Mouse (Mus musculus) midbrain, embryonic 10.5 days (tissue): ENCODE measurements at regions not wholly inside any gene's neighbourhood (a gene's known extent, or its start where the extent isn't known, plus 50 kb on each side); places are given as distances from the start of the nearest gene placed in this dataset.

Source experiments
- DNase-seq: peaks from one replicate; pipeline ENCODE4 v3.0.0-alpha.2; 2017; ENCODE audit warnings: low spot score
- H3K27ac ChIP-seq: fragments of 300-500 bp; sonication (generic); replicated peaks from 2 replicates; pipeline ENCODE4 v1.5.1; 2016; ENCODE audit warnings: mild to moderate bottlenecking
- H3K27me3 ChIP-seq: fragments of 300-500 bp; sonication (generic); 2 replicates; pipeline ENCODE4 v1.6.1; 2016; ENCODE audit warnings: low read depth, mild to moderate bottlenecking; ENCODE audit not compliant: poor library complexity, severe bottlenecking
- H3K36me3 ChIP-seq: fragments of 300-500 bp; sonication (generic); 2 replicates; pipeline ENCODE4 v1.6.1; 2016; ENCODE audit warnings: mild to moderate bottlenecking, moderate library complexity
- H3K4me1 ChIP-seq: fragments of 300-500 bp; sonication (generic); 2 replicates; pipeline ENCODE4 v1.6.1; 2016
- H3K4me3 ChIP-seq: fragments of 300-500 bp; sonication (generic); 2 replicates; pipeline ENCODE4 v1.5.1; 2016; ENCODE audit warnings: mild to moderate bottlenecking, moderate library complexity
- H3K9me3 ChIP-seq: fragments of 300-500 bp; sonication (generic); replicated peaks from 2 replicates; pipeline ENCODE4 v1.6.1; 2016; ENCODE audit warnings: mild to moderate bottlenecking
- WGBS: fragments of 180-500 bp; shearing (Covaris S2); methylation state at CpG from one replicate; pipeline ENCODE4 v1.1.7; 2016; 5-methylcytosine and 5-hydroxymethylcytosine counted together

DNA sequence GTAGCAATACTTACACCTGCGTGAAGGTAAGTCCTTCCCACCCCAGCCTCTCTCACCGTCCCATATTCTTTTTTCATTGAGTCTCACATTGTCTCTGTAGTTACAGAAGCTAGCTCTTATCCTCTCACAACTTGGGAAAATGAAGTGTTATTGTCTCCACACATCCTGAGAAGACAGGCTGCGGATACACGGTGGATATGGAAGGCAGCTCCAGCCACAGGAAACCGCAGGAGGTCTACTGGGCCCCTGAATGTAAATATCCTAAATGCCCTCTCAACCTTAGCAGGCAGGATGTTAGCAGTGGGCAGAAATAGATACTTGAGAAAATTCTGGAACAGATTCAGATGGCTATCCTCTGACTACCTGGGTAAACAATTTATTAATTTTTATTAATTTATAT is 73.8 kb upstream of the Zfp703 start:
- H3K27ac ChIP-seq, result no peak overlapping the region
- no peaks in the 10 kb centered on the region for H3K9me3 ChIP-seq
- 74% methylated on average over 5 of the region's 5 CpGs for WGBS
- no peaks in the 10 kb centered on the region for H3K27me3 ChIP-seq
- H3K36me3 ChIP-seq, result no peaks in the 10 kb centered on the region
- DNase-seq, result no peak
- H3K4me3 ChIP-seq, result no peak overlapping the region
- H3K4me1 ChIP-seq, result no peaks in the 10 kb centered on the region

DNA sequence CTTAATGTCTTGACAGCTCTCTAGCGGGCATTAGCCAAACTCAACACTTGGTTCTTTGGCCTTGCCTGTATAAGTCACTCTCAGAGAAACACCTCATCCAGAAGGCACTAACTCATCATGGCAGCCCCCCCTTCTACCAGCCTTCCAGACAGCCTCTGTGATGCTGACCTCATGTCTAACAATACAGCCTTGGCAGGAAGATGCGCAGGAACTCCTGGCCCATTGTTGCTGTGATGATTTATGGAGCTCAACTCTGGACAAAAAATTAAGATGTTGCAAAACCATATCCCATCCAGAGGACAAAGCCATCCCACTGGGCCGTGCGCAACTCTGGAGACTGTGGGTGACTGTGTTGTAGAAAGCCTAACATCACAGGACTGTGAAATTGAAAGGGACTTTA is 70.9 kb upstream of the Zfp703 start:
- Histone ChIP-seq H3K36me3 (no peaks in the 10 kb centered on the region), H3K9me3 (no peaks in the 10 kb centered on the region), H3K27me3 (no peaks in the 10 kb centered on the region), H3K27ac (no peak overlapping the region), H3K4me3 (no peak overlapping the region), H3K4me1 (no peaks in the 10 kb centered on the region)
- WGBS, result 94% methylated on average over 4 of the region's 4 CpGs
- DNase-seq, result no peak

DNA sequence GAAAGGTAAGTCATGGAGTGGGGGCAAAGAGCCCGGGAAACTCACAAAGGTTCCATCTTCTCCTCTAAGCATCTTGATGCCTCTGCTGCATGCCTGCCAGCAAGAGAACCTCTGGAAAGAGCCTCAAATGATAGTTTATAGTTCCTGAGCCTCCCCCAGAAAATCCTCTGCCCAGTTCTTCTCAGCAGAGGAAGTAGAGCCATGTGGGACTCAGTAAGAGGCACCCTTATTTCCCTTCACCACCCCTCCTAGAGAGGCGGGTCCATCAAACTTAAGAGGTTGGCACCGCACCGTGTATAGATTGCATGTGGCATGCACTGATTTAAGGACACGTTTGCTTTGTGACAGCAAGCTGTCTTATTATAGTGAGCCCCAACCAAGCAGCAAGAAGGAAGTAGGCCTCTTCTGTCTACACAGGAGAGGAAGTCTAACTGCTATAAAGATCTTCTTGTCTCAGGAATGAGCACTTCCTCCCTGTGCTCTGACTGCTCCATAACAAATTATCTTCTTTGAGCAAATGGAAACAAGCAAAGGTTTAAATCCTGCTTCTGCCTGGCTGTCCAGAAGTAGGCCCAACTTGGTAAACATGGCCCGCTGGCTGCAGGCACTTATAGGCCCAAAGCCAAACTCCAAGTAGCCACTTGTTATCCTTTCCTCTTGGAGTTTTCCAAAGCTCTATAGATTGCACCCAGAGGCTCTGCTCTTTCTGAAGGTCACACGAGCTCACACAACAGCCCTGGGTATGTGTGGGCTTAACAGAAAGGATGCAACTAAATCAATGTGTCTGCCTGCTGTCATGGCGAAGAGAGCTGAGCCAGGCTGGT is 69.6 kb upstream of the Zfp703 start:
- no peaks in the 10 kb centered on the region for H3K27me3 ChIP-seq
- no peak overlapping the region for H3K4me3 ChIP-seq
- WGBS, result 87% methylated on average over 8 of the region's 8 CpGs
- H3K9me3 ChIP-seq, result no peaks in the 10 kb centered on the region
- no peaks in the 10 kb centered on the region for H3K36me3 ChIP-seq
- no peak overlapping the region for H3K27ac ChIP-seq
- no peak for DNase-seq
- H3K4me1 ChIP-seq, result no peaks in the 10 kb centered on the region

DNA sequence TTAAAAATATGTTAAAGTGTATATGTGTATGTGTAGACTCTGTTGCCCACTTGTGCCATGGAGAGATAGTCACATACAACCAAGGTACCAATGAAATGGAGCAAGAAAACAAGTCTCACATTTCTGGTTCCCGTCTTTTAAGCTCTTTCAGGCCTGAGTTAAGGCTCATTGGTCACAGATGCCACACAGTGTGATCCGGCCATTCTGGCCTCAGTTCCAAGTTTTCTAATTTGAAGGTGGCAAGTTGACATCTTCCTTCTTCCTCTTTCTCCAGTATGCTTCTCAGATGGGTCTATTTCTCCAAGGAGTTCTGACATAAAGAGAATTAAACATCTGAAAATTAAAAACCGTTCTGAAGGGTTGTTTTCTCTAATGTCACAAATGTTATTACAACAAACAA is 66.9 kb upstream of the Zfp703 start:
- no peaks in the 10 kb centered on the region for H3K27me3 ChIP-seq
- H3K4me3 ChIP-seq, result no peak overlapping the region
- H3K27ac ChIP-seq, result no peak overlapping the region
- H3K9me3 ChIP-seq, result no peaks in the 10 kb centered on the region
- no peaks in the 10 kb centered on the region for H3K36me3 ChIP-seq
- WGBS, result 82% methylated on average over 3 of the region's 3 CpGs
- H3K4me1 ChIP-seq, result no peaks in the 10 kb centered on the region
- no peak for DNase-seq

DNA sequence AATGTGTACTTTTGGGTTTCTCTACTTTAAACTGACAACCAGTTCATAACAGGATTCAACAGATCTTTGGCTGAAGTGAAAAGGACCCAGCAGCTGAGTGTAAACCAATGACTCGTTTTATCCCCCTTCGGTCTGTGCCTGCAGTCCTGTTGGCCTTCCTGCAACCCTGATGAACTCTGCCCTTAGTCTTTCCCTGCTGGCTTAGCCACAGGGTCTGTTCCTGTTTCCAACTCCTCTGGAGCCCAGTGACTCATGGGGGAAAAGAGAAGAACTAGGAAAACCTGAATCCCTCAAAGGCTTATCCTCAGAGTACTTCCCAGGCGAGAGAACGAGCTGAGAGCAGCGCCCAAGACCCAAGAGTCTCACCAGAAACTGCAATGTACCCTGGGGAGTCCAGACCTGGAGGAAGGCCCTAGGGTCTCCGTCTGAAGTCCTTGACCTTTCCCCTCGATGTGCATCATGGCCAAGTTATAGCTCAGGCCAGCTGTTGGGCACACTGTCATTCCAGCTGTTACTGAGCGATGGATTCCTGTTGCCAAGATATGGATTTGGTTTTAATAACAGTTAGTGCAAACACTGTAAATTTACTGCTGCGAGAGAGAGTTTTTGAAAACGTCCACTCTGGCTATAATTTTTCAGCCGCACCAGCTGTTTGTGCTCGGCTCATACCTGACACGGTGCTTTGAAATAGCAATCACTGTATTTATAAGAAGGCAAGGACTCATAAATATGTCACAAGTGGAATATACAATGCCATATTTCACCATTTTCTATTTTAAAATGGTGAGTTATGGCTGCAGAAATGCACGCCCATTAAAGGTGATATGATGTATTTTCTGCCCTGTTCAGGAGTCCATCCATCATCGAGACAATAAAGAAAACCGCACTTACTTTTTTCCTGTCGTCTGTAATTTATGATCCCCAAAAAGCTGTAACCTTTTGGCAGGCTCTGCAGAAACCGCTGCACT is 63.3 kb upstream of the Zfp703 start:
- Histone ChIP-seq H3K27ac (no peak overlapping the region), H3K36me3 (no peaks in the 10 kb centered on the region), H3K4me3 (no peak overlapping the region), H3K9me3 (no peaks in the 10 kb centered on the region), H3K27me3 (no peaks in the 10 kb centered on the region), H3K4me1 (peaks cover 2% of the 10 kb centered on the region; the same call in 1 of the 2 replicates)
- no peak for DNase-seq
- WGBS, result 88% methylated on average over 18 of the region's 18 CpGs

DNA sequence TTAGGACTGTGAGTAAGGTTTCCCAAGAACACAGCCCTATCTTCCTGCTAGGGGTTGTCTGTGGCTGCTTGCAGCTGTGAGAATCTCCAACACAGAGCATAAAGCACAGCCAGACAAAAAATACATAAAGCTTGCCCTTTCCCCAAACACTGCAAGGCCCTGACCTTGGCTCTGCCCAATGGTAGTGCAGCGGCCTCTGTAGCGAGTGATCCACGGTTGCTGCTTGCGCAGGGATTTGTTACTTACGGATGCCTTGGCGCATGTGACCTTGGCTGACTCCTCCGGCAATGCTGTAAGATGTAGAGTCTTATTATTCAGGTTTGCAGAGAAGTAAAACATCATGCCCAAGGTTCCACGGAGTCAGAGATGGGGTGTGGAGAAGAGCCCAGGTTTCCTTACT is 61.4 kb upstream of the Zfp703 start:
- Histone ChIP-seq H3K27ac (no peak overlapping the region), H3K36me3 (no peaks in the 10 kb centered on the region), H3K4me3 (no peak overlapping the region), H3K27me3 (no peaks in the 10 kb centered on the region), H3K4me1 (peaks cover 2% of the 10 kb centered on the region; the same call in 1 of the 2 replicates), H3K9me3 (no peaks in the 10 kb centered on the region)
- 87% methylated on average over 8 of the region's 8 CpGs for WGBS
- DNase-seq, result no peak

DNA sequence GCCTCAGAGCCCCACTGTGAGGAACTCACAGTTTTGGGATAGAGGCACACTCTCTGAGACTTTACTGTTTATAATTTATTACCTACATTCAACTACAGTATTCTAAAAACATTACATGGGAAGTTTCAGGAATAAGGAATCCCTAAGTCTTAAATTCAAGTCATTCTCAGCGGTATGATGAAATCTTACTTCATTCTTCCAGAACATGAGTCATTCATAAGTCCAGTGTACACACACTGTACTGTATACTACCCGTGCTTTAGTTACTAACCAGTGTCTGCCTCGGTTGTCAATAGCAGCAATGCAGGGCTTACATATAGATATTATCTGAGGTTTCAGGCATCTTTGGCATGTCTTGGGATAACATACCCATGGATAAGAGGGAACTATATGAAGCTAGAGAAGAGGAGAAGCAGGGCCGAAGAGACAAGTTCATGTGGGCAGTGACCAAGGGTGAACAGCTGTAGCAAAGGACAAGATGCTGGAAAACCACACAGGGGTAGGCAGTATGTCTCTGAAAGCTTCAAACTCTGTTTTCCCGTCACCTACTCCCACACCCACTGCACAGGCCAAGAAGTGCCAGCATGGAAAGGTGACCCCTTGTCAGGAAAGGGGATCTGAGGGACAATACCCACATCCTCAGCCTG is 55.5 kb upstream of the Zfp703 start:
- Histone ChIP-seq H3K27ac (no peak overlapping the region), H3K9me3 (no peaks in the 10 kb centered on the region), H3K4me1 (no peaks in the 10 kb centered on the region), H3K36me3 (no peaks in the 10 kb centered on the region), H3K4me3 (no peak overlapping the region), H3K27me3 (no peaks in the 10 kb centered on the region)
- WGBS, result 91% methylated on average over 5 of the region's 5 CpGs
- DNase-seq, result no peak

DNA sequence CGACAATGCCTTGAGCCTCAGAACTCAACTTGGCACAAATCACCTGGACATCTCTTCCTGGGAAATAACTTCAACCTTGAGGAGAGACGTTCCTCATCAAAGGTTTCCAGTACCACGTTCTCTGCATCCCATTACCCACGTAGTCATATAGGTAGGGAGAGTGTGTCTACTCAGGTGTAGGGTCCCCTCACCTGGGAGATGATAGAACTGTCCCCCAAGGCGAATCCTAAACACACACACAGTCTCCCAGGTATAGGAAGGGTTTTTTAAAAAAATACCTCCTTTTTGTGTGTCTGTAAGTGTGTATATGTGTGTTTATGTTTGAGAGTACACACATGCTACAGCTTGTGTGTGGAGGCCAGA is 55.0 kb upstream of the Zfp703 start:
- WGBS, result 86% methylated on average over 5 of the region's 5 CpGs
- Histone ChIP-seq H3K27me3 (no peaks in the 10 kb centered on the region), H3K9me3 (no peaks in the 10 kb centered on the region)

DNA sequence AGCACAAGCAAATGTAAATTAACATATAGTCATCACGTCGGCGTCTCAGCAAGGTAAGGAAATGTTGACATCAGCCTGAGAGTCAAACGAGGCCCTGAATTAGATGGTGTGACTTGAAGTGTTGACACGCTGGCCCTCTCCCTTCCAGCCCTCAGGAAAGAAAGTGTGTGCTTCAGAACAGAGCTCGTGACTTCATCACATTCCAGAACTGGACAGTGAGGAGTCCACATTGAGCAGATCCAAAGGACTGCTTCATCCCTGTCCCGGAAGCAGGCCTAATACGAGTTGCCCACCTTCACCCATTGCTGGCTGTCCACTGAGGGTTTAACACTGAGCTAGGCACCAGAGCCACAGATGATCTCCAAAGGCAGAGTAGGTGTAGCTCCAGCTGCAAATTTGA is 54.0 kb upstream of the Zfp703 start:
- H3K4me3 ChIP-seq, result no peak overlapping the region
- WGBS, result 90% methylated on average over 8 of the region's 8 CpGs
- no peak for DNase-seq
- no peaks in the 10 kb centered on the region for H3K4me1 ChIP-seq
- H3K27ac ChIP-seq, result no peak overlapping the region
- H3K9me3 ChIP-seq, result no peaks in the 10 kb centered on the region
- no peaks in the 10 kb centered on the region for H3K36me3 ChIP-seq
- H3K27me3 ChIP-seq, result no peaks in the 10 kb centered on the region

More for the DNA sequence above, 55.0 kb upstream of the Zfp703 start:
- H3K4me1 ChIP-seq, result no peaks in the 10 kb centered on the region
- no peak overlapping the region for H3K4me3 ChIP-seq
- DNase-seq, result no peak
- no peak overlapping the region for H3K27ac ChIP-seq
- no peaks in the 10 kb centered on the region for H3K36me3 ChIP-seq
